Mouse (Mus musculus) heart, postnatal 25 days (tissue): ENCODE measurements at regions not wholly inside any gene's neighbourhood (a gene's known extent, or its start where the extent isn't known, plus 50 kb on each side); places are given as distances from the start of the nearest gene placed in this dataset.
"Not testable (repeated sequence)": the region's sequence is repeated elsewhere in the genome, so short reads cannot be mapped to it uniquely, and the experiment has no call there.

Experiments
- DNase-seq: peaks from one replicate; pipeline ENCODE4 v3.0.0; 2022; ENCODE audit warnings: low spot score
- intact Hi-C: fragments of 180-260 bp; cut with DNase I; formaldehyde crosslinking; loops from one replicate; pipeline ENCODE4 v1.15.1; 2025

- no peak for DNase-seq
Measured at GRCm38 (mm10) chr1:43301866-43302571, 105.2 kb upstream of the Fhl2 start.

GRCm38 (mm10) chr1:43302657-43303056 lies 105.9 kb upstream of the Fhl2 start:
- DNase-seq = no peak
- intact Hi-C loops = loop anchor here (2.0 kb wide), 1 partner anchor 34 kb away; no protein-coding TSS in a partner anchor

More at GRCm38 (mm10) chr1:43301866-43302571, 105.2 kb upstream of the Fhl2 start:
- intact Hi-C loops = loop anchor here (2.0 kb wide), 1 partner anchor 35 kb away; no protein-coding TSS in a partner anchor

- intact Hi-C loops = no loop called here
- no peak for DNase-seq
Measured at GRCm38 (mm10) chr1:43305349-43306278, 108.8 kb upstream of the Fhl2 start.

GRCm38 (mm10) chr1:43310711-43311695 lies 114.2 kb upstream of the Fhl2 start:
- no peak for DNase-seq
- intact Hi-C loops = no loop called here

- DNase-seq, intact Hi-C loops: not testable (repeated sequence)
Measured at GRCm38 (mm10) chr1:43316331-43316730, 119.5 kb upstream of the Fhl2 start.

GRCm38 (mm10) chr1:43317076-43317871 lies 120.5 kb upstream of the Fhl2 start:
- DNase-seq = no peak
- intact Hi-C loops = no loop called here

GRCm38 (mm10) chr1:43333488-43333887 lies 110.9 kb upstream of the Nck2 start:
- DNase-seq, intact Hi-C loops: not testable (repeated sequence)

GRCm38 (mm10) chr1:43337168-43337784 lies 107.1 kb upstream of the Nck2 start:
- DNase-seq = peak; percentile 59
- intact Hi-C loops = loop anchor here (1.0 to 5.0 kb wide), 3 partner anchors 34 to 108 kb away; no protein-coding TSS in a partner anchor

GRCm38 (mm10) chr1:43338096-43338915 lies 106.1 kb upstream of the Nck2 start:
- intact Hi-C loops = loop anchor here (5.0 kb wide), 1 partner anchor 74 kb away; no protein-coding TSS in a partner anchor
- no peak for DNase-seq

- intact Hi-C loops = no loop called here
Measured at GRCm38 (mm10) chr1:43342848-43343247, 101.5 kb upstream of the Nck2 start.

GRCm38 (mm10) chr1:43343410-43343809 lies 101.0 kb upstream of the Nck2 start:
- DNase-seq = no peak
- intact Hi-C loops = no loop called here

More at GRCm38 (mm10) chr1:43342848-43343247, 101.5 kb upstream of the Nck2 start:
- DNase-seq = no peak

GRCm38 (mm10) chr1:43344001-43344400 lies 100.4 kb upstream of the Nck2 start:
- DNase-seq = no peak
- intact Hi-C loops = no loop called here

- intact Hi-C loops = no loop called here
- DNase-seq = no peak
Measured at GRCm38 (mm10) chr1:43347152-43347551, 97.2 kb upstream of the Nck2 start.

GRCm38 (mm10) chr1:43349966-43350365 lies 94.4 kb upstream of the Nck2 start:
- intact Hi-C loops = no loop called here
- no peak for DNase-seq

GRCm38 (mm10) chr1:43358191-43358590 lies 86.2 kb upstream of the Nck2 start:
- DNase-seq = no peak
- intact Hi-C loops = no loop called here

GRCm38 (mm10) chr1:43359662-43360061 lies 84.7 kb upstream of the Nck2 start:
- no peak for DNase-seq
- intact Hi-C loops = no loop called here

- intact Hi-C loops = no loop called here
- no peak for DNase-seq
Measured at GRCm38 (mm10) chr1:43360291-43360690, 84.1 kb upstream of the Nck2 start.
